Mouse (Mus musculus) midbrain, embryonic 11.5 days (tissue): ENCODE data around the gene Pten. TPM values are rescaled to one million over a fixed set of nuclear protein-coding genes. Genes with fewer than 3 reads are reported as not detected.

Experiments
- ATAC-seq: fragments of 200-750 bp; cut with Nextera tagmentation; 2 replicates; pipeline ENCODE4 v1.8.0; 2017; ENCODE audit warnings: moderate TSS enrichment, moderate library complexity; ENCODE audit not compliant: low FRiP score
- DNase-seq: peaks from one replicate; pipeline ENCODE4 v3.0.0; 2015; ENCODE audit warnings: low spot score; ENCODE audit errors: missing footprints
- H3K27ac ChIP-seq: fragments of 300-500 bp; sonication (generic); 2 replicates; pipeline ENCODE4 v1.5.1; 2014; ENCODE audit warnings: low read depth, low read length
- H3K27me3 ChIP-seq: fragments of 300-500 bp; sonication (generic); 2 replicates; pipeline ENCODE4 v1.6.1; 2014; ENCODE audit warnings: mild to moderate bottlenecking, low read length, moderate library complexity, mixed read lengths; ENCODE audit not compliant: control insufficient read depth, insufficient read depth
- H3K36me3 ChIP-seq: fragments of 300-500 bp; sonication (generic); 2 replicates; pipeline ENCODE4 v1.6.1; 2014; ENCODE audit warnings: mild to moderate bottlenecking, low read length, moderate library complexity, mixed read lengths; ENCODE audit not compliant: control insufficient read depth, insufficient read depth
- H3K4me1 ChIP-seq: fragments of 300-500 bp; sonication (generic); 2 replicates; pipeline ENCODE4 v1.6.1; 2014; ENCODE audit warnings: low read length; ENCODE audit not compliant: control insufficient read depth, insufficient read depth
- H3K4me2 ChIP-seq: fragments of 300-500 bp; sonication (generic); 2 replicates; pipeline ENCODE4 v1.6.1; 2014; ENCODE audit warnings: mild to moderate bottlenecking, moderate library complexity
- H3K4me3 ChIP-seq: fragments of 300-500 bp; sonication (generic); 2 replicates; pipeline ENCODE4 v1.5.1; 2014; ENCODE audit warnings: low read depth, low read length
- H3K9ac ChIP-seq: fragments of 300-500 bp; sonication (generic); 2 replicates; pipeline ENCODE4 v1.6.1; 2014; ENCODE audit warnings: low read length
- H3K9me3 ChIP-seq: fragments of 300-500 bp; sonication (generic); 2 replicates; pipeline ENCODE4 v1.6.1; 2016; ENCODE audit warnings: low read length; ENCODE audit not compliant: control insufficient read depth
- WGBS: fragments of 180-500 bp; shearing (Covaris S2); extraction: QIAGEN DNeasy Blood & Tissue Kit; methylation state at CpG from one replicate; pipeline ENCODE4 v1.1.7; 2014; 5-methylcytosine and 5-hydroxymethylcytosine counted together
- polyA plus RNA-seq: library from polyadenylated mRNA; unstranded; fragments of >200 nt; fragmentation: Nextera tagmentation; extraction: Ambion mirVana; gene quantifications from 2 replicates; pipeline ENCODE4 v1.2.1, GENCODE M21; 2014

Gene Pten
- polyA plus RNA-seq, 1 experiment from 2014 or later = 9.4 TPM

DNA sequence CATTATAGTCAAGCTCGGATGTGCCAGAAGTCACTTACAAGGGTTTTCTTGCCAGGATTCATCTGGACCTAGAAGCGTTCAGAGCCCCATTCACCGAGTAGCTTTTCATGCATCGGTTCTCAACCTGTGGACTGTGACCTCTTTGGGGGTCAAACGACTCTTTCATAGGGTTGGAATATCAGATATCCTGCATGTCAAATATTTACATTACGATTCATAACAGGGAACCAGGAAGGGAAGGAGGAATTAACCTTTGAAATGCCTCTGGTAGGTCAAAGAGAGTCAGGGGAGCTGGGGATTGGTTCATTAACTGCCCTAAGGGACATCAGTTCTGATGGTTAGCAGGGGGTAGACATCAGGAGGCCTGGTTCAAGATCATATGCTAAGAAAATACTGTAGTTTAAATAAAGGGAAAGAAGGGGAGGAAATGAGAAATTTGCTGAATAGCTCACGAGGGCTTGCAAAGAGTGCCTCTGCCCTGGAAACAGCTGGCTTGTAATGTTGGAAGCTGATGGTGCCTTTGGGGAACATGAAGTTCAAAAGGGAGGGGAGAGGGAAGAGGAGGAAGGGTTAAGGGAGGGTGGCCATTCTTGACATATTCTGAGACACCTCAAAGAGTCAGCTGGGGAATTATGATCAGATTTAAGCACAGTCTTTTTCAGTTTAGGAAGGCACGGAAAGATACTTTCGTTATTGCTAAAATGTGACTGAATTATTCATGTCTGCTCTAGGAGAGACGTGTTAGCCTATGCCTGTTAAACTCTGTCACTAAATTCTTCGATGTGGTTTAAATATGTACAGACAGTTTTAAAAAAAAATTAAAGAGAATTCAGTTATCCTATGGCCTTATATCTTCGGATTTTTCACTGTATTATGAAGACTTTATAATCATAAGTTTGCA, 104.6 kb downstream of the Pten start:
- H3K36me3 ChIP-seq = no peaks in the 10 kb centered on the region
- no peak for ATAC-seq

DNA sequence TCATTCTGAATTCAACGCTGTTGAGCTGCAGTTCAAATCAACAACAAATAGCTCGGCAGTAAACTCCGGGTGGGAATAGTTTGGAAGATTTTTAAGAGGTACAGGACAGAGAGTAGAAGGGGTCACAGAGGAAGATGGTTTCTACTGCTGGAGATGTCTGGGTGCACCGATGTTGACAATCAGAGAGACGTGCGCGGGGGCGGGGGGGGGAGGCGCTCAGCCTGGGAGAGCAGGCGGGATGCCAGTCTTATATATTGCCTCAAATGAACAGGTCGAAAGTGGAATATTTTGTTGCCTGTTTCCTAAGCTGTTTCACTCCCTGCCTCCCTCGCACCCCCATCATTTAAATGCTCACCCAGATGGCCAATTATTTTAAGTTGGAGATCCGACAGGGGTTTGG, 109.5 kb downstream of the Pten start:
- ATAC-seq (peak; percentile 61; the same call in 1 of the 2 replicates), DNase-seq (peak; percentile 87)

More for the DNA sequence above, 104.6 kb downstream of the Pten start:
- no peak for DNase-seq
- Histone ChIP-seq H3K9me3 (no peaks in the 10 kb centered on the region), H3K27me3 (no peaks in the 10 kb centered on the region), H3K9ac (no peak overlapping the region), H3K4me1 (peaks cover 5% of the 10 kb centered on the region; the same call in 1 of the 2 replicates), H3K27ac (no peak overlapping the region), H3K4me3 (no peak overlapping the region), H3K4me2 (no peak overlapping the region)
- 76% methylated on average over 12 of the region's 12 CpGs for WGBS

DNA sequence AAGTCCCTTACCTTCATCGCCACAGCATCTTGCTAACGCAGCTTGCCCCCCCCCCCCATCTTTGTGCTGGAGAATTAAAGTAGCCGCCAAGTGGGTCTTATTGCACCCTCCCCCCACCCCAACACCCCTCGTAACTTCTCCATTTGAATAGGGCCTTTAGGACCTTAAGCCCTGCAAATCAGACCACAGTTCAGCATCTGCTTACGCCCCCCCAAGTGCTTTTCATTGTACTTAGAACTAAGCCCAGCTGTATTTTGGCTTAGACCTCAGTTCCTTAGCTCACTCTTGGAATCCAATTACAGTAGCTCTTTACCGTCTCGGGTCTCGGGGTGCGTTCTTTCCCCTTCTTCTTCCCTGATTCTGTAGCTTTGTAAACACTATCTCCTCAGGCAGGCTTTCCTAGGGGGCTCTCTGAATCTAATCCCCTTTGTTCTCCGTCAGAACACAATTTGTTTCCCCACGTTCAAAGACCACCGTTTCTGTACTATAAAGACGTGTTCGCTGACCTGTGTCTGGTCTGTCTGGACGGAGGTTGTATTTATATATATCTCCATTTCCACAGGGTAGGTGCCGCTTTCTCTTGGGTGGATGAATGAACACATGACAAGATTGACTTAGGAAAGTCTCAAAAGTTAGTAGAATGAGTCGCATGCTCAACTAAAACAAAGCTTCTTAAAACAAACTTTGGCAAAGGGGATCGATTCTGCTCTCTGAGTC, 110.0 kb downstream of the Pten start:
- H3K4me2 ChIP-seq = peak overlapping the region; percentile 47
- ATAC-seq = peak; percentile 72
- H3K36me3 ChIP-seq = no peaks in the 10 kb centered on the region
- H3K27ac ChIP-seq = no peak overlapping the region
- H3K4me3 ChIP-seq = peak overlapping the region; percentile 15; the same call in 1 of the 2 replicates
- H3K27me3 ChIP-seq = no peaks in the 10 kb centered on the region
- under 1% methylated on average over 18 of the region's 18 CpGs for WGBS
- no peaks in the 10 kb centered on the region for H3K9me3 ChIP-seq
- H3K4me1 ChIP-seq = peaks cover 12% of the 10 kb centered on the region; the same call in 1 of the 2 replicates
- DNase-seq = peak; percentile 92
- peak overlapping the region; percentile 9; the same call in 1 of the 2 replicates for H3K9ac ChIP-seq

More for the DNA sequence above, 109.5 kb downstream of the Pten start:
- no peaks in the 10 kb centered on the region for H3K36me3 ChIP-seq
- H3K4me2 ChIP-seq = peak overlapping the region; percentile 47
- H3K4me1 ChIP-seq = peaks cover 12% of the 10 kb centered on the region; the same call in 1 of the 2 replicates
- no peaks in the 10 kb centered on the region for H3K9me3 ChIP-seq
- under 1% methylated on average over 13 of the region's 13 CpGs for WGBS
- peak overlapping the region; percentile 15; the same call in 1 of the 2 replicates for H3K4me3 ChIP-seq
- no peaks in the 10 kb centered on the region for H3K27me3 ChIP-seq
- H3K27ac ChIP-seq = no peak overlapping the region
- H3K9ac ChIP-seq = peak overlapping the region; percentile 9; the same call in 1 of the 2 replicates

DNA sequence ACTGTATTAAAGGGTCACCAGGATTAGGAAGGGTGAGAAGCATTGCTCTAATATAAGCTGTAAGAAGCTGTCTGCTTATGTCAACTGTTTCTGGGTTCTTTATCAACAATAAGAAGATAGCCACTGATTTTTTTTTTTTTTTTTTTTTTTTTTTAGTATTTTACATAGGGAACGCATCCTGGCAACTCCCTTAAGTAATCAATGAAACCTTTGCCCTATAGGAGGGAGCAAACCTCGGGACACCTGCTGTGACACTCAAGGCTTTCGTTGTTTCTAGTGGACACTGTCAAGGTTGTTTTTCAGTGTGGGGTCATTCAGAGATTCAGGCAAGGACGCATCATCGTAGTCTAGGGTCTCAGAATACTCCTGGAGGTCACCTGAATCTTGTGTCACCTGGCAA, 111.3 kb downstream of the Pten start:
- ATAC-seq = no peak

DNA sequence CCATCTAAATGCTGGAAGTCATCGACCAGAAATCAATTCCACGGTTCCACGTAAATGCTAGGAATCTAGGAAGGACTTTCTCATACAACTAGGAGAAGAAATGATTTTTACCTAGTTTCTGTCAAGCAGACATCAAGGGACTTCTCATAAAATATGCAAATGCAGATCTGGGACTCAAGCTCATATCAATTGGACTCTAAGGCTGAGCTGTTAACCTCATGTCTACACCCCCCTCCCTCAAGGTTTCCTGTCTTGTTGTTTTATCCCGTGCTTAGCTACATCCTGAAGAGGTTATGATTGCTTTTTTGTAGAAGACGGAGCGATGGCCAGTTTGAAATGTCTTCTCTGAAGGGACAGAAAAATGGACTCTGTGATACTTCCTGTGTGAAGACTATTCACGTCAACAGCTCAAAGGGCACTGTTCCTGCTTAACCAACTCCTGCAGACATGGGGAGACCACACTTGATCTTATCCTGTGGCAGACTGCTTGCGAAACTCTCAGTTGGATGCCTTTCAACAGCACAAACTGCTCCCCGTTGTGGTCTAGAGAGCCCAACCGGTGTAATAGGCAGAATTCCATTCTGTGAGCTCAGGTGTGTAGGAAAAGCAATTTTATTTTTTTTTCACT, 111.9 kb downstream of the Pten start:
- ATAC-seq (no peak), DNase-seq (peak; percentile 75)
- Histone ChIP-seq H3K27me3 (no peaks in the 10 kb centered on the region), H3K4me2 (no peak overlapping the region), H3K9me3 (no peaks in the 10 kb centered on the region), H3K4me3 (no peak overlapping the region), H3K4me1 (peaks cover 16% of the 10 kb centered on the region), H3K36me3 (no peaks in the 10 kb centered on the region), H3K27ac (no peak overlapping the region), H3K9ac (no peak overlapping the region)
- WGBS = 36% methylated on average over 10 of the region's 10 CpGs

More for the DNA sequence above, 111.3 kb downstream of the Pten start:
- no peak overlapping the region for H3K9ac ChIP-seq
- 36% methylated on average over 5 of the region's 5 CpGs for WGBS
- H3K4me3 ChIP-seq = no peak overlapping the region
- peaks cover 12% of the 10 kb centered on the region; the same call in 1 of the 2 replicates for H3K4me1 ChIP-seq
- H3K4me2 ChIP-seq = no peak overlapping the region
- no peaks in the 10 kb centered on the region for H3K9me3 ChIP-seq
- no peaks in the 10 kb centered on the region for H3K36me3 ChIP-seq
- DNase-seq = no peak
- H3K27ac ChIP-seq = no peak overlapping the region
- H3K27me3 ChIP-seq = no peaks in the 10 kb centered on the region

DNA sequence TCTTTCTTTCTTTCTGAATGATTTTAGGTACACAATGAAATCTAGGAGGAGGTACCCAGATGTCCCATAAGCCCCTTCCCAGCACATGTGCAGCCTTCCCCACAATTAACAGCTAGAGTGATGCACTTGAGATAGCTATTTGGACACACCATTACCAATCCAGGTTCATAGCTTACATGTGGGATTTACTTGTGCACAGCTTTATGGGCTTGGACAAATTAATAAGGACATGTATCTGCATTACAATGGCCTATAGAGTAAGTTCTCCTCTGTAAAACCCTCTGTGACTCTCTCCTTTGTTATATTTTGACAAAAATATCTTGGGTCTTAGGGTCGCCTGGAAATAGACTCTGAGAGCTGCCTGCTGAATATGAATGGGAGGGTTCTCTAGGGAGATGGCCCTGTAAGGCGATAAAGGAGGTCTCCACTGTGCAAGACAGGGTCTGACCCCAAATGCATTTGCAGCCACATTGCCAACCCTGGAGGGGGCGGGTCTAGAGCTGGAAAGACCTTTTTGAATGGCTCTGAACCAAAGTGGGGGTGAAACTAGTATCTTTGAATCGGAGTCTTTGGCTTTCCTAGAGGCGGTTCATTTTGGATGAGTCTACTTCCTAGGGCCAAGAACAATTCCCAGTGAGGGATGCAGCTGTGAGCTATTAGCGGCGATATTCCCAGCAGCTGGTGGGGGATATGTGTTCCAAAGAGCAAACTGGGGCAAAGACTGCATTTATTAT, 116.8 kb downstream of the Pten start:
- H3K9ac ChIP-seq = no peak overlapping the region
- no peak overlapping the region for H3K4me2 ChIP-seq
- H3K27ac ChIP-seq = no peak overlapping the region
- ATAC-seq (peak; percentile 78), DNase-seq (peak; percentile 86)
- H3K36me3 ChIP-seq = no peaks in the 10 kb centered on the region
- WGBS = 33% methylated on average over 7 of the region's 7 CpGs
- peaks cover 9% of the 10 kb centered on the region for H3K4me1 ChIP-seq
- no peaks in the 10 kb centered on the region for H3K9me3 ChIP-seq
- H3K27me3 ChIP-seq = no peaks in the 10 kb centered on the region
- no peak overlapping the region for H3K4me3 ChIP-seq

Other genes starting within 250 kb of the Pten start
- gene Papss2, start 161.7 kb upstream of the Pten start, polyA plus RNA-seq = 1.7 and 2.1 TPM in 2 replicates
- gene Atad1, start 17.7 kb upstream of the Pten start, polyA plus RNA-seq = 110 and 114 TPM in 2 replicates